Mouse (Mus musculus) hindbrain, postnatal 0 days (tissue): ENCODE results near the gene Tgm6. TPM values are rescaled to one million over a fixed set of nuclear protein-coding genes. Genes with fewer than 3 reads are reported as not detected.

Experiments
- ATAC-seq: fragments of 200-750 bp; cut with Nextera tagmentation; 2 replicates; pipeline ENCODE4 v1.8.0; 2017; ENCODE audit warnings: mild to moderate bottlenecking, moderate TSS enrichment, moderate library complexity
- DNase-seq: peaks from one replicate; pipeline ENCODE4 v3.0.0-alpha.2; 2015; ENCODE audit warnings: low spot score
- H3K27ac ChIP-seq: fragments of 300-500 bp; sonication (generic); 2 replicates; pipeline ENCODE4 v1.5.1; 2014; ENCODE audit warnings: mild to moderate bottlenecking
- H3K27me3 ChIP-seq: fragments of 300-500 bp; sonication (generic); 2 replicates; pipeline ENCODE4 v1.6.1; 2014; ENCODE audit warnings: low read length, mixed read lengths; ENCODE audit not compliant: insufficient read depth
- H3K36me3 ChIP-seq: fragments of 300-500 bp; sonication (generic); 2 replicates; pipeline ENCODE4 v1.6.1; 2014; ENCODE audit warnings: low read length, mixed read lengths; ENCODE audit not compliant: insufficient read depth
- H3K4me1 ChIP-seq: fragments of 300-500 bp; sonication (generic); 2 replicates; pipeline ENCODE4 v1.6.1; 2014; ENCODE audit warnings: antibody characterized with exemption, low read length, mixed read lengths; ENCODE audit not compliant: insufficient read depth
- H3K4me2 ChIP-seq: fragments of 300-500 bp; sonication (generic); 2 replicates; pipeline ENCODE4 v1.6.1; 2014; ENCODE audit warnings: low read depth, mild to moderate bottlenecking, low read length, moderate library complexity, mixed read lengths
- H3K4me3 ChIP-seq: fragments of 300-500 bp; sonication (generic); 2 replicates; pipeline ENCODE4 v1.5.1; 2014; ENCODE audit warnings: low read length
- H3K9ac ChIP-seq: fragments of 300-500 bp; sonication (generic); replicated peaks from 2 replicates; pipeline ENCODE4 v1.6.1; 2014; ENCODE audit warnings: mild to moderate bottlenecking, low read length, moderate library complexity, mixed read lengths
- H3K9me3 ChIP-seq: fragments of 300-500 bp; sonication (generic); 2 replicates; pipeline ENCODE4 v1.6.1; 2016; ENCODE audit warnings: low read length, mixed read lengths
- CTCF ChIP-seq: IDR thresholded peaks from 2 replicates; pipeline ENCODE4 v1.5.1; 2016; ENCODE audit warnings: antibody characterized with exemption, control low read depth, low read depth
- WGBS: fragments of 180-500 bp; shearing (Covaris S2); extraction: QIAGEN DNeasy Blood & Tissue Kit; methylation state at CpG from one replicate; pipeline ENCODE4 v1.1.7; 2014; 5-methylcytosine and 5-hydroxymethylcytosine counted together
- polyA plus RNA-seq: library from polyadenylated mRNA; unstranded; fragments of >200 nt; fragmentation: Nextera tagmentation; extraction: Ambion mirVana; gene quantifications from 2 replicates; pipeline ENCODE4 v1.2.1, GENCODE M21; 2015
- total RNA-seq: library from RNA; depleted of rRNA; stranded (reverse); fragments of >200 nt; gene quantifications from 2 replicates; pipeline ENCODE4 v1.2.3, GENCODE M21; 2014

The Tgm6 gene
- total and polyA plus RNA-seq, 2 experiments from 2014 or later, result 0.14 to 0.16 TPM

DNA sequence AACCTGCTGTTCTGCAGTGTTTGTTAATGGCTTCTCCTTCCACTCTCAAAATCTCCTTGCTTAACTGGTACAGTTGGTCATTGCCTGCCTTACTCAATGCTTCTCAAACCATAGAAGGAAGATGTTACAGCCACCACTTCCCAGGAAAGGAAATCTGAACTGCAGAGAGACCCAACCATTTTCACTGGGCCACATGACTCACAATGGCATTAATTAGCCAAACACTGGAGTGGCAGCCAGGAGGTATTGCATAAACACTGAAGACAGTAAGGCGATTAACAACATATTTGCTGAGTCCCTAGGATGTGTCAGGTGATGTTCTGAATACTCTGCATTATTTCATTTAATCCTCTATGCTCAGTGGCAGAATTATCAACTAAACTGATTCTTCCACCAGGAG is 13.9 kb downstream of the Tgm6 start:
- H3K36me3 ChIP-seq, result no peaks in the 10 kb centered on the region
- no peaks in the 10 kb centered on the region for H3K4me1 ChIP-seq
- TF ChIP-seq CTCF, result no peak
- no peak overlapping the region for H3K4me2 ChIP-seq
- WGBS, result 43% methylated on average over 1 of the region's 1 CpGs
- H3K4me3 ChIP-seq, result no peak overlapping the region
- no peaks in the 10 kb centered on the region for H3K9me3 ChIP-seq
- ATAC-seq (no peak), DNase-seq (no peak)
- peak overlapping the region; percentile 55; the same call in 1 of the 2 replicates for H3K27ac ChIP-seq
- no peak overlapping the region for H3K9ac ChIP-seq
- no peaks in the 10 kb centered on the region for H3K27me3 ChIP-seq

DNA sequence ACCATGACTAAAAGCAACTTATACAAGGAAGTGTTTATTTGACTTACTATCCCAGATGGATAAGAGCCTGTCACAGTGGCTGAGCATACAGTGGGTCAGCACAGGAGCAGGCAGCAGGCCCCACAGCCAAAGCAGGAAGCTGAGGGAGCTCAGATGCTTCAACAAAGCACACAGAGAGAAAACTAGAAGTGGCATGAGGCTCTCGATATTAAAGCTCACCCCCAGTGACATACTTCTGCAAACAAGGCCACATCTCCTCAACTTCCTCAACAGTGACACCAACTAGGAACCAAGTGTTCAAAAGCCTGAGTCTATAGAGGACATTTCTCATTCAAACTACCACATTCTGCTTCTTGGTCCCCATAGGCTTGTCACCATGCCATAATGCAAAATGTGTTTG is 17.5 kb downstream of the Tgm6 start:
- ATAC-seq, result no peak

DNA sequence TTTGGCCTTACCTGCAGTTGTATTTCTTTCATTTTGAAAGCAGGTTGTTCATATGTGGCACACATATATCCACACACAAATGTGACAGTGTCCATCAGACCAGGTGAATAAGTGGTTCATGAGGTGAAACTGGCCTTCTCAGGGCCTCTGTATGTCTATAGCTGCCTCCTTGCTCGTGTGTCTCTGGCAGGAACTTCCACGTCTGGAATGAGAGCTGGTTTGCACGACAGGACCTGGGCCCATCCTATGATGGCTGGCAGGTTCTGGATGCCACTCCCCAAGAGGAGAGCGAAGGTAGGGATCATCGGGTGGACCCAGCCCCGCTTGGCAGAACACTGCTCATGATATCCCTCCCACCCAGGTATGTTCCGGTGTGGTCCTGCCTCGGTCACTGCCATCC is 30.8 kb downstream of the Tgm6 start:
- WGBS, result 93% methylated on average over 8 of the region's 8 CpGs

More for the DNA sequence above, 17.5 kb downstream of the Tgm6 start:
- 87% methylated on average over 1 of the region's 1 CpGs for WGBS
- no peaks in the 10 kb centered on the region for H3K27me3 ChIP-seq
- no peak overlapping the region for H3K27ac ChIP-seq
- H3K9ac ChIP-seq, result no peak overlapping the region
- no peak for DNase-seq
- no peaks in the 10 kb centered on the region for H3K36me3 ChIP-seq
- H3K4me1 ChIP-seq, result no peaks in the 10 kb centered on the region
- no peak overlapping the region for H3K4me3 ChIP-seq
- no peaks in the 10 kb centered on the region for H3K9me3 ChIP-seq
- no peak overlapping the region for H3K4me2 ChIP-seq
- TF ChIP-seq CTCF, result no peak

DNA sequence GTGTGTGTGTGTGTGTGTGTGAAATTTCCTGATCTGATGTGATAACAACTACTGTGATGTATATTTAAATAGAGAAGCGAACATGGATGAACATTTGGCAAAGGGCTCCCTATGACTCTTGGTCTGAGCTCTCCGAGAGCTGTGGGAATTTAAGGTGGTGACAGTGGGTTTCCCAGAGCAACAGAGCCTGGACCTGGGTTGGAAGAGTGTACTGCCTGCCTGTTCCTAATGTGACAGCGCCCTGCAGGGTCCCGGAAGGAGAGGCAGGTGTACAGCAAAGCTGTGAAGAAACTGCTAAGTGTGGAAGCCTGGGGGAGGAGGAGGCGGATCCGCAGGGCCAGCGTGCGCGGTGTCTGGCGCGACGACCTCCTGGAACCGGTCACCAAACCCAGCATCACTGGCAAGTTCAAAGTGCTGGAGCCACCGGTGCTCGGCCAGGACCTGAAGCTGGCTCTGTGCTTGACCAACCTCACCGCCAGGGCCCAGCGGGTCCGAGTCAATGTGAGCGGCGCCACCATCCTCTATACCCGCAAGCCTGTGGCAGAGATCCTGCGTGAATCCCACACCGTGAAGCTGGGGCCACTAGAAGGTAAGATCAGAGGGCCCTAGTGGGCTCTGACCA is 32.6 kb downstream of the Tgm6 start:
- no peak for TF ChIP-seq CTCF
- H3K9ac ChIP-seq, result no peak overlapping the region
- H3K4me1 ChIP-seq, result no peaks in the 10 kb centered on the region
- no peak overlapping the region for H3K4me3 ChIP-seq
- DNase-seq, result no peak
- H3K27me3 ChIP-seq, result no peaks in the 10 kb centered on the region
- ATAC-seq, result no peak
- no peak overlapping the region for H3K27ac ChIP-seq
- no peak overlapping the region for H3K4me2 ChIP-seq
- H3K9me3 ChIP-seq, result no peaks in the 10 kb centered on the region
- WGBS, result 86% methylated on average over 23 of the region's 23 CpGs
- H3K36me3 ChIP-seq, result no peaks in the 10 kb centered on the region

More for the DNA sequence above, 30.8 kb downstream of the Tgm6 start:
- Histone ChIP-seq H3K4me3 (no peak overlapping the region), H3K36me3 (no peaks in the 10 kb centered on the region), H3K4me1 (no peaks in the 10 kb centered on the region), H3K27ac (no peak overlapping the region), H3K9ac (no peak overlapping the region), H3K27me3 (no peaks in the 10 kb centered on the region), H3K4me2 (no peak overlapping the region), H3K9me3 (no peaks in the 10 kb centered on the region)
- ATAC-seq, result no peak
- no peak for DNase-seq
- no peak for TF ChIP-seq CTCF

DNA sequence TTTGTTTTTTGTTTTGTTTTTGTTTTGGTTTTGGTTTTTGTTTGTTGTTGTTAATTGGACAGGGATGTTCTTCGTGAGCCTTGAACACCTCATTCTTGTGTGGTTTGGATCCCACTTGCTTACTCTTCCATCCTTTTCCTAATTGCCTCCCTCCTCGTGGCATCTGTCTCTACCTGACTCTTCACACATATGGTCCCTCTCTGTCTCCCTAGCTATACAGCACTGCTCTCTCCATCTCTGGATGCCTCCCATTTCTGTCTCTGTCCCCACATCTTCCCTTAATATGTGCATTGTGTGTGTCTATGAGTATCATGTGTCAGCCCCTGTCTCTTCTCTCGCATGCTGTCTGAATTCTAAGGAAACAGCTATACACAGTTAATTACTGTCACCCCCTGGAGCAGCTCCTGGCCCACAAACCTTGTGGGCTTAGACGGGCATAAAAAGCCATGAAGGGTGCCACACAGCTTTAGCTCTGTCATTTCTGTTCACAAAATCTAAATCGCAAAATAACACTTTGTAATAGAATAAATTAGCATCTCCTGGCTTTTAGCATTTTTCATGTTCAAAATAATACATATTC is 34.0 kb downstream of the Tgm6 start:
- TF ChIP-seq CTCF, result no peak
- WGBS, result 65% methylated on average over 5 of the region's 5 CpGs
- no peak for DNase-seq
- Histone ChIP-seq H3K4me1 (no peaks in the 10 kb centered on the region), H3K36me3 (no peaks in the 10 kb centered on the region), H3K4me3 (no peak overlapping the region), H3K27ac (no peak overlapping the region), H3K27me3 (no peaks in the 10 kb centered on the region), H3K9ac (no peak overlapping the region), H3K4me2 (no peak overlapping the region), H3K9me3 (no peaks in the 10 kb centered on the region)
- ATAC-seq, result no peak

DNA sequence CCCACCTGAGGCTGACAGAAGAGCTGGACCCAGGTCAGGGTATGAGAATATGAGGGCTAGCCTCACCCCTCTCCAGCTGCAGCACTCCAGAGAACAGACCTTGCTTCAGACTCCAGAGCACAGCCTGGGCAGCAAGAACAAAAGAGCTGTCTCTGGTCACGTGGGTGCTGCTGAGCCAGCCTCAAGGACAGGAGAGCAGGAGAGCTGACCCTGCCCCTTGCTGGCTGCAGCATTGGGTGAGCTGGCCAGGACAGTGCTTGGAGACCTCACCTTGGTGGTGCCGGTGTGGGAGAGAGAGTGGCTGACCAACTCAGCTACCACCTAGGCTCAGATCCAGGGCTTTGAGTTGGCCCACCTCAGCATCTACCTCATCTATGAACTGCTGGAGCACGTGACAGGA is 43.0 kb downstream of the Tgm6 start:
- H3K4me2 ChIP-seq, result no peak overlapping the region
- no peak overlapping the region for H3K27ac ChIP-seq
- no peak for TF ChIP-seq CTCF
- H3K27me3 ChIP-seq, result no peaks in the 10 kb centered on the region
- H3K4me3 ChIP-seq, result no peak overlapping the region
- 75% methylated on average over 3 of the region's 3 CpGs for WGBS
- no peaks in the 10 kb centered on the region for H3K4me1 ChIP-seq
- no peak overlapping the region for H3K9ac ChIP-seq
- no peaks in the 10 kb centered on the region for H3K9me3 ChIP-seq
- no peaks in the 10 kb centered on the region for H3K36me3 ChIP-seq
- ATAC-seq, result no peak
- DNase-seq, result no peak

DNA sequence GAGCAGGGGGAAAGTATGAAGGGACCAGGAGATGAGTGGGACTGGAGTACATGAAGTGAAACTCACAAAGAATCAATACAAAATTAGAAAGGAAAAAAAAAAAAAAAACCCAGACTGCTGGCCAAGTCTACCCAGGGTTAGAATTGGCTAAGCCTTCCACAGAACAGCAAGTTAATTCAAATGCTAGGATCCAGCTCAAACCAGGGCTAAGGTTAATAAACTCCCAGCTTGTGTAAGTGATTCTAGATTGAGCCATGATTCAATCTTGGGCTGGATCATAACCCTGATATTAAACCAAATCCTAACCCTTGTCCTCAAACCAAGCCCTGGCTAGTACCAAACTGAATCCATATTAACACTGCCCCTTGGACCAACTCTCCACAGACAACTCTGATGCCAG is 43.6 kb downstream of the Tgm6 start:
- Histone ChIP-seq H3K4me3 (no peak overlapping the region), H3K9me3 (no peaks in the 10 kb centered on the region), H3K27ac (no peak overlapping the region), H3K4me1 (no peaks in the 10 kb centered on the region), H3K36me3 (no peaks in the 10 kb centered on the region), H3K27me3 (no peaks in the 10 kb centered on the region), H3K4me2 (no peak overlapping the region), H3K9ac (no peak overlapping the region)
- ATAC-seq (no peak), DNase-seq (no peak)
- TF ChIP-seq CTCF, result no peak
